8 mouse cellular contexts compared by ENCODE assay signal in genomic region chr1:153501644-153502321, GRCm38 (mm10). TPM values are rescaled to one million over a fixed set of nuclear protein-coding genes. Genes with fewer than 3 reads are reported as not detected.
DNase-seq lines count a peak whose midpoint lies in the region; ATAC-seq and TF ChIP-seq lines count a peak whose summit lies in the region.

No protein-coding gene starts in this region.

- no peak for TF ChIP-seq POLR2A in small intestine, adult 2 months (IDR thresholded peaks at IDR 0.05; ENCODE audit: low read depth, low read length)

- ATAC-seq in lung, embryonic 14.5 days (ENCODE audit: insufficient read depth) = peak; percentile 35; the same call in 1 of the 2 replicates
- no peak for ATAC-seq in megakaryocyte-erythroid progenitor cell, adult 5-6 weeks (replicated peaks; ENCODE audit: low FRiP score, low TSS enrichment, poor library complexity, severe bottlenecking)

- H3K9ac ChIP-seq in lung, embryonic 14.5 days = no peak overlapping the region; the same call in 1 of the 2 replicates

- H3K4me2 ChIP-seq in lung, embryonic 14.5 days = no peak overlapping the region

- H3K27ac ChIP-seq in lung, embryonic 14.5 days (ENCODE audit: low read depth) = no peak overlapping the region
- H3K27ac ChIP-seq in brown adipose tissue, adult 24 weeks (replicated peaks; ENCODE audit: low read depth, low read length) = peak overlapping the region; percentile 76
- H3K27ac ChIP-seq in small intestine, adult 2 months (ENCODE audit: insufficient read depth, low read depth, low read length) = peak overlapping the region; percentile 49

- no peaks in the 10 kb centered on the region for H3K4me1 ChIP-seq in lung, embryonic 14.5 days (ENCODE audit: insufficient read depth)
- H3K4me1 ChIP-seq in brown adipose tissue, adult 24 weeks (ENCODE audit: control insufficient read depth, insufficient read depth, insufficient read length, low read length) = peaks cover 5% of the 10 kb centered on the region
- H3K4me1 ChIP-seq in small intestine, adult 2 months (ENCODE audit: control insufficient read depth, insufficient read depth, insufficient read length, low read length) = peaks cover 8% of the 10 kb centered on the region; the same call in 1 of the 2 replicates

- DNase-seq in lung, embryonic 14.5 days = peak; percentile 24
- DNase-seq in lung, postnatal 14 days = no peak
- DNase-seq in kidney, adult 9 months = peak; percentile 88
- no peak for DNase-seq in ovary, postnatal 14 days (ENCODE audit: low spot score)
- DNase-seq in spleen, adult 18-20 months = no peak

- H3K36me3 ChIP-seq in lung, embryonic 14.5 days (ENCODE audit: insufficient read depth) = no peaks in the 10 kb centered on the region
- H3K36me3 ChIP-seq in small intestine, adult 2 months (ENCODE audit: control insufficient read depth, insufficient read depth, low read length) = no peaks in the 10 kb centered on the region; the same call in 1 of the 2 replicates

- no peaks in the 10 kb centered on the region for H3K9me3 ChIP-seq in lung, embryonic 14.5 days (ENCODE audit: low read depth, low read length)

- H3K27me3 ChIP-seq in lung, embryonic 14.5 days (ENCODE audit: insufficient read depth, low read length) = no peaks in the 10 kb centered on the region
- no peaks in the 10 kb centered on the region for H3K27me3 ChIP-seq in small intestine, adult 2 months (ENCODE audit: control insufficient read depth, insufficient read depth, low read length)

- WGBS in lung, embryonic 14.5 days = 38% methylated on average over 5 of the region's 5 CpGs
- WGBS in small intestine, adult 2 months = 18% methylated on average over 5 of the region's 5 CpGs

- H3K4me3 ChIP-seq in lung, embryonic 14.5 days (ENCODE audit: low read depth, low read length) = no peak overlapping the region
- no peak overlapping the region for H3K4me3 ChIP-seq in brown adipose tissue, adult 24 weeks (ENCODE audit: insufficient read depth, low read depth, low read length)
- H3K4me3 ChIP-seq in small intestine, adult 2 months (ENCODE audit: low read depth, low read length) = no peak overlapping the region

- TF ChIP-seq CTCF in lung, embryonic 14.5 days (IDR thresholded peaks at IDR 0.05; ENCODE audit: low read depth) = no peak
- no peak for TF ChIP-seq CTCF in small intestine, adult 2 months (IDR thresholded peaks at IDR 0.05; ENCODE audit: extremely low read depth, insufficient read length, insufficient replicate concordance, low read depth, low read length)

RNA-seq across cellular contexts. Expression of gene Dhx9, which starts 14.3 kb away (rescaled TPM):
- 30.7 and 30.8 TPM in 2 replicates for polyA plus RNA-seq in lung, embryonic 14.5 days (2014; fragmentation: Nextera tagmentation; extraction: Ambion mirVana)
- 32.7 and 34.6 TPM in 2 replicates for polyA plus RNA-seq in brown adipose tissue, adult 24 weeks (2012; ENCODE audit: insufficient read depth, insufficient read length, missing spikeins)
- polyA plus RNA-seq in small intestine, adult 2 months (2012; rRNA removed) = 1.5 and 3.3 TPM in 2 replicates
- 209 and 268 TPM in 2 replicates for total RNA-seq in megakaryocyte-erythroid progenitor cell, adult 5-6 weeks (2014; fragmentation: Nextera tagmentation)
- 136 and 213 TPM in 2 replicates for total RNA-seq in megakaryocyte-erythroid progenitor cell, adult 5-6 weeks (2017)

RNA-seq across cellular contexts. Expression of gene Npl, which starts 48.1 kb away (rescaled TPM):
- polyA plus RNA-seq in lung, embryonic 14.5 days (2014; fragmentation: Nextera tagmentation; extraction: Ambion mirVana) = 7.6 and 8.1 TPM in 2 replicates
- 1.2 and 1.5 TPM in 2 replicates for polyA plus RNA-seq in brown adipose tissue, adult 24 weeks (2012; ENCODE audit: insufficient read depth, insufficient read length, missing spikeins)
- 0.39 and 6.3 TPM in 2 replicates for polyA plus RNA-seq in small intestine, adult 2 months (2012; rRNA removed)
- 2.1 and 4.5 TPM in 2 replicates for total RNA-seq in megakaryocyte-erythroid progenitor cell, adult 5-6 weeks (2014; fragmentation: Nextera tagmentation)
- total RNA-seq in megakaryocyte-erythroid progenitor cell, adult 5-6 weeks (2017) = 3.4 and 7.2 TPM in 2 replicates

Comparison
In these comparisons a context has a peak if more than half of its experiments do, and no peak if none do; other contexts are left out.
1. DNase-seq: peak in lung, embryonic 14.5 days (single experiment) and kidney, adult 9 months (single experiment); none in lung, postnatal 14 days (single experiment), ovary, postnatal 14 days (single experiment) and spleen, adult 18-20 months (0 of 2).